Mouse (Mus musculus) stomach, embryonic 14.5 days (tissue): ENCODE measurements at regions not wholly inside any gene's neighbourhood (a gene's known extent, or its start where the extent isn't known, plus 50 kb on each side); places are given as distances from the start of the nearest gene placed in this dataset.

ENCODE experiments used
- ATAC-seq: fragments of 200-750 bp; cut with Nextera tagmentation; 2 replicates; pipeline ENCODE4 v1.8.0; 2017; ENCODE audit warnings: low read depth, moderate TSS enrichment; ENCODE audit not compliant: insufficient number of reproducible peaks, insufficient read depth, low FRiP score
- H3K27ac ChIP-seq: fragments of 300-500 bp; sonication (generic); 2 replicates; pipeline ENCODE4 v1.5.1; 2014; ENCODE audit warnings: mild to moderate bottlenecking, low read length, moderate library complexity, mixed read lengths
- H3K27me3 ChIP-seq: fragments of 300-500 bp; sonication (generic); 2 replicates; pipeline ENCODE4 v1.6.1; 2014; ENCODE audit warnings: low read length, control low read depth, mixed read lengths; ENCODE audit not compliant: control insufficient read depth, insufficient read depth
- H3K36me3 ChIP-seq: fragments of 300-500 bp; sonication (generic); 2 replicates; pipeline ENCODE4 v1.6.1; 2014; ENCODE audit warnings: mild to moderate bottlenecking, control low read depth, low read length, moderate library complexity, mixed read lengths; ENCODE audit not compliant: control insufficient read depth, insufficient read depth
- H3K4me1 ChIP-seq: fragments of 300-500 bp; sonication (generic); 2 replicates; pipeline ENCODE4 v1.6.1; 2014; ENCODE audit warnings: low read length, control low read depth, mixed read lengths; ENCODE audit not compliant: control insufficient read depth, insufficient read depth
- H3K4me2 ChIP-seq: fragments of 300-500 bp; sonication (generic); replicated peaks from 2 replicates; pipeline ENCODE4 v1.6.1; 2014; ENCODE audit warnings: low read depth, low read length, control low read depth
- H3K4me3 ChIP-seq: fragments of 300-500 bp; sonication (generic); 2 replicates; pipeline ENCODE4 v1.5.1; 2014; ENCODE audit warnings: low read depth, low read length, control low read depth
- H3K9ac ChIP-seq: fragments of 300-500 bp; sonication (generic); replicated peaks from 2 replicates; pipeline ENCODE4 v1.6.1; 2014; ENCODE audit warnings: low read depth, mild to moderate bottlenecking, control low read depth, low read length, moderate library complexity, mixed read lengths
- H3K9me3 ChIP-seq: fragments of 300-500 bp; sonication (generic); 2 replicates; pipeline ENCODE4 v1.6.1; 2016; ENCODE audit warnings: low read depth, low read length, control low read depth; ENCODE audit not compliant: control insufficient read depth
- WGBS: fragments of 180-500 bp; shearing (Covaris S2); extraction: QIAGEN DNeasy Blood & Tissue Kit; methylation state at CpG from one replicate; pipeline ENCODE4 v1.1.7; 2014; 5-methylcytosine and 5-hydroxymethylcytosine counted together

- WGBS: 83% methylated on average over 6 of the region's 6 CpGs
- Histone ChIP-seq H3K9ac (no peak overlapping the region), H3K36me3 (no peaks in the 10 kb centered on the region), H3K4me2 (no peak overlapping the region), H3K9me3 (no peaks in the 10 kb centered on the region), H3K27ac (no peak overlapping the region), H3K4me1 (no peaks in the 10 kb centered on the region), H3K4me3 (no peak overlapping the region), H3K27me3 (no peaks in the 10 kb centered on the region)
- ATAC-seq: no peak
These were observed 345.2 kb upstream of the Sel1l start for GRCm38 (mm10) chr12:92193934-92194685.

- no peak for ATAC-seq
- no peaks in the 10 kb centered on the region for H3K9me3 ChIP-seq
- no peak overlapping the region for H3K4me2 ChIP-seq
- H3K4me3 ChIP-seq: no peak overlapping the region
- no peak overlapping the region for H3K9ac ChIP-seq
- H3K27me3 ChIP-seq: no peaks in the 10 kb centered on the region
- 78% methylated on average over 8 of the region's 8 CpGs for WGBS
- no peaks in the 10 kb centered on the region for H3K4me1 ChIP-seq
- no peak overlapping the region for H3K27ac ChIP-seq
- no peaks in the 10 kb centered on the region for H3K36me3 ChIP-seq
These were observed 344.4 kb upstream of the Sel1l start for GRCm38 (mm10) chr12:92193199-92193933.

DNA sequence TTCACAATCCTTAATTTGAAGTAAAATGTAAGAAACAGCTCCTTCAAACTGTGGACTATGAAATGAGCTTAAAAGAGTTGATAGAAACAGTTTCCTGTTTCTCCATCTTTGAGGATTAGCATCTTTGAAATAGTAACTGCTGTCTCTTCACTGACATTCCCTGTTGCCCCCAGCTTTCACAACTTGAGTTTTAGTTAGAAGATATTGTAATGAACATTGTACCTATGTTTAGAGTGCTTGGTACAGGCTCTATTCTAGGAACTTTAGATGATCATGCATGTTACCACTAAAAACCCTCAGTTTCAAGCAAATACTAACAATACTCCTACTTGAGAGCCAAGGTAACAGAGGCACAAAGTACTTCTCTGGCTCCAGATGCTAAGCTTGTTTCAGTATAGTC, 340.1 kb upstream of the Sel1l start:
- Histone ChIP-seq H3K27me3 (no peaks in the 10 kb centered on the region), H3K36me3 (no peaks in the 10 kb centered on the region), H3K4me2 (no peak overlapping the region), H3K4me3 (no peak overlapping the region), H3K4me1 (no peaks in the 10 kb centered on the region), H3K27ac (no peak overlapping the region), H3K9ac (no peak overlapping the region), H3K9me3 (no peaks in the 10 kb centered on the region)
- no peak for ATAC-seq

DNA sequence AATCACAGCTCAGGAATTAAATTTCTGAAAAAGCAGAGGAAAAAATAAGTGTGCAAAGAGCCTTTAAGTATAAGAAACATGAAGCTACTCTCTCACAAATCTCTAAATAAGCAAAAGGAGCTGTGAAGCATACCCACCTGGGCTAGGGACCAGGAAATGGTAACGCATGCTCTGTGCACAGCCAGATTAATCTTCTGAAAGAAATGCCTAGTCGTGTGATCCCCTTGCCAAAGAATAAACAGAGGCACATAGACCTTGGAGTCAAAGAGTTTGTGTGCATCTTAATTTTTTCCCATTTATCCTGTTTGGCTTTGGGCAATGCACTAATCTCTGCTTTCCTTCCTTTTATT, 338.2 kb upstream of the Sel1l start:
- Histone ChIP-seq H3K4me2 (no peak overlapping the region), H3K9ac (no peak overlapping the region), H3K4me1 (no peaks in the 10 kb centered on the region), H3K4me3 (no peak overlapping the region), H3K9me3 (no peaks in the 10 kb centered on the region), H3K27me3 (no peaks in the 10 kb centered on the region), H3K27ac (no peak overlapping the region), H3K36me3 (no peaks in the 10 kb centered on the region)
- no peak for ATAC-seq
- WGBS: 45% methylated on average over 2 of the region's 2 CpGs

GRCm38 (mm10) chr12:92186448-92187132, 337.6 kb upstream of the Sel1l start:
- Histone ChIP-seq H3K4me2 (no peak overlapping the region), H3K4me3 (no peak overlapping the region), H3K9ac (no peak overlapping the region), H3K4me1 (no peaks in the 10 kb centered on the region), H3K9me3 (no peaks in the 10 kb centered on the region), H3K27me3 (no peaks in the 10 kb centered on the region), H3K27ac (no peak overlapping the region), H3K36me3 (no peaks in the 10 kb centered on the region)
- ATAC-seq: no peak
- 52% methylated on average over 6 of the region's 6 CpGs for WGBS

GRCm38 (mm10) chr12:92179292-92179691, 330.3 kb upstream of the Sel1l start:
- no peak overlapping the region for H3K27ac ChIP-seq
- no peak overlapping the region for H3K4me2 ChIP-seq
- 65% methylated on average over 5 of the region's 5 CpGs for WGBS
- ATAC-seq: no peak
- H3K9me3 ChIP-seq: no peaks in the 10 kb centered on the region
- no peak overlapping the region for H3K9ac ChIP-seq
- H3K36me3 ChIP-seq: no peaks in the 10 kb centered on the region
- H3K27me3 ChIP-seq: no peaks in the 10 kb centered on the region
- no peaks in the 10 kb centered on the region for H3K4me1 ChIP-seq
- no peak overlapping the region for H3K4me3 ChIP-seq

- Histone ChIP-seq H3K4me2 (no peak overlapping the region), H3K27me3 (no peaks in the 10 kb centered on the region), H3K4me1 (no peaks in the 10 kb centered on the region), H3K27ac (no peak overlapping the region), H3K36me3 (no peaks in the 10 kb centered on the region), H3K9ac (no peak overlapping the region), H3K4me3 (no peak overlapping the region), H3K9me3 (no peaks in the 10 kb centered on the region)
- no peak for ATAC-seq
These were observed 307.8 kb upstream of the Sel1l start for GRCm38 (mm10) chr12:92156726-92157125.

GRCm38 (mm10) chr12:92152922-92153235, 303.9 kb upstream of the Sel1l start:
- Histone ChIP-seq H3K36me3 (no peaks in the 10 kb centered on the region), H3K4me3 (no peak overlapping the region), H3K27ac (no peak overlapping the region), H3K4me2 (no peak overlapping the region), H3K9me3 (no peaks in the 10 kb centered on the region), H3K4me1 (no peaks in the 10 kb centered on the region), H3K9ac (no peak overlapping the region), H3K27me3 (no peaks in the 10 kb centered on the region)
- WGBS: 72% methylated on average over 2 of the region's 2 CpGs
- ATAC-seq: no peak
